In genomic region chr2:102825961-102826633, GRCm38 (mm10) we compare ENCODE assay signal across 26 mouse cellular contexts.
DNase-seq lines count a peak whose midpoint lies in the region; ATAC-seq and TF ChIP-seq lines count a peak whose summit lies in the region.
"Had no signal": no experiment of that assay in that cellular context is flagged by ENCODE, and none has a peak within 500 bp of the region (broad histone marks: within the 10 kb centered on the region; RNA-seq: fewer than 3 reads in every experiment).

No protein-coding gene starts in this region.

- intact Hi-C loops in heart, adult 2 months (cut with DNase I): no loop called here
- intact Hi-C loops in left cerebral cortex, postnatal 4 days (cut with DNase I): no loop called here

- no peak overlapping the region for H3K4me2 ChIP-seq in intestine, embryonic 14.5 days (ENCODE audit: low read length)
- H3K4me2 ChIP-seq: embryonic facial prominence, embryonic 15.5 days; limb, embryonic 13.5 days; liver, embryonic 12.5 days; midbrain, embryonic 11.5 days; neural tube, embryonic 15.5 days had no signal

- H3K4me1 ChIP-seq in heart, adult 2 months (ENCODE audit: control insufficient read depth, insufficient read depth, low read length): no peaks in the 10 kb centered on the region
- no peaks in the 10 kb centered on the region for H3K4me1 ChIP-seq in intestine, embryonic 14.5 days (replicated peaks; ENCODE audit: control insufficient read depth, insufficient read depth, low read length)
- peaks cover 18% of the 10 kb centered on the region; the same call in 1 of the 2 replicates for H3K4me1 ChIP-seq in small intestine, adult 2 months (ENCODE audit: control insufficient read depth, insufficient read depth, insufficient read length, low read length)
- H3K4me1 ChIP-seq: heart, embryonic 10.5 days; liver, embryonic 12.5 days had no signal

- no peak overlapping the region for H3K27ac ChIP-seq in heart, adult 2 months
- no peak overlapping the region for H3K27ac ChIP-seq in intestine, embryonic 14.5 days (ENCODE audit: low read depth)
- H3K27ac ChIP-seq in small intestine, adult 2 months (ENCODE audit: insufficient read depth, low read depth, low read length): peak overlapping the region; percentile 58; the same call in 1 of the 2 replicates
- H3K27ac ChIP-seq: embryonic facial prominence, embryonic 15.5 days; heart, embryonic 10.5 days; limb, embryonic 13.5 days; liver, embryonic 12.5 days; neural tube, embryonic 15.5 days had no signal

- WGBS in heart, adult 2 months: 94% methylated on average over 9 of the region's 9 CpGs
- 91% methylated on average over 9 of the region's 9 CpGs for WGBS in intestine, embryonic 14.5 days
- WGBS in small intestine, adult 2 months: 39% methylated on average over 9 of the region's 9 CpGs

- ATAC-seq in intestine, embryonic 14.5 days (replicated peaks; ENCODE audit: low FRiP score, low TSS enrichment, low read depth): 0 out of 2 replicates have a peak, but pooled peaks have one; percentile 59
- ATAC-seq: forebrain, embryonic 16.5 days; hindbrain, embryonic 16.5 days; liver, embryonic 12.5 days; Patski had no signal

- no peaks in the 10 kb centered on the region for H3K27me3 ChIP-seq in heart, adult 2 months (ENCODE audit: control insufficient read depth, insufficient read depth, low read length)
- no peaks in the 10 kb centered on the region for H3K27me3 ChIP-seq in intestine, embryonic 14.5 days (replicated peaks; ENCODE audit: control insufficient read depth, insufficient read depth, low read length)
- no peaks in the 10 kb centered on the region for H3K27me3 ChIP-seq in small intestine, adult 2 months (ENCODE audit: control insufficient read depth, insufficient read depth, low read length)
- H3K27me3 ChIP-seq: CH12.LX; embryonic facial prominence, embryonic 15.5 days; liver, embryonic 12.5 days; neural tube, embryonic 15.5 days; Patski had no signal

- TF ChIP-seq CTCF in heart, adult 2 months (IDR thresholded peaks at IDR 0.05): no peak
- no peak for TF ChIP-seq CTCF in small intestine, adult 2 months (IDR thresholded peaks at IDR 0.05; ENCODE audit: extremely low read depth, insufficient read length, insufficient replicate concordance, low read depth, low read length)

- no peak for TF ChIP-seq POLR2A in heart, adult 2 months (IDR thresholded peaks at IDR 0.05; ENCODE audit: insufficient read depth, low read depth, low read length)
- TF ChIP-seq POLR2A in small intestine, adult 2 months (IDR thresholded peaks at IDR 0.05; ENCODE audit: low read depth, low read length): no peak

- no peak overlapping the region for H3K9ac ChIP-seq in heart, adult 2 months (ENCODE audit: low read depth, low read length)
- H3K9ac ChIP-seq in intestine, embryonic 14.5 days (ENCODE audit: low read length): no peak overlapping the region
- H3K9ac ChIP-seq: embryonic facial prominence, embryonic 15.5 days; limb, embryonic 13.5 days; liver, embryonic 12.5 days; neural tube, embryonic 15.5 days had no signal

- no peak overlapping the region for H3K4me3 ChIP-seq in heart, adult 2 months
- H3K4me3 ChIP-seq in intestine, embryonic 14.5 days (ENCODE audit: low read depth, low read length): no peak overlapping the region
- no peak overlapping the region for H3K4me3 ChIP-seq in small intestine, adult 2 months (ENCODE audit: low read depth, low read length)
- H3K4me3 ChIP-seq: embryonic facial prominence, embryonic 15.5 days; heart, embryonic 10.5 days; limb, embryonic 13.5 days; liver, embryonic 12.5 days; neural tube, embryonic 15.5 days had no signal

- TF ChIP-seq EP300 in heart, adult 2 months (IDR thresholded peaks at IDR 0.05; ENCODE audit: insufficient read depth, low read depth, low read length): no peak

- no peaks in the 10 kb centered on the region for H3K36me3 ChIP-seq in heart, adult 2 months (ENCODE audit: control insufficient read depth, insufficient read depth, low read length)
- H3K36me3 ChIP-seq in intestine, embryonic 14.5 days (ENCODE audit: control insufficient read depth, insufficient read depth, low read length): no peaks in the 10 kb centered on the region
- peaks cover 13% of the 10 kb centered on the region for H3K36me3 ChIP-seq in small intestine, adult 2 months (ENCODE audit: control insufficient read depth, insufficient read depth, low read length)
- H3K36me3 ChIP-seq: limb, embryonic 13.5 days; neural tube, embryonic 15.5 days had no signal

- no peaks in the 10 kb centered on the region for H3K79me2 ChIP-seq in heart, adult 2 months (replicated peaks; ENCODE audit: control insufficient read depth, insufficient read depth, low read length)

- peak; percentile 55 for DNase-seq in heart, adult 11 months
- DNase-seq in heart, adult 2 months: no peak
- DNase-seq in intestine, embryonic 14.5 days (ENCODE audit: low spot score): no peak
- DNase-seq in urinary bladder, postnatal 25 days (ENCODE audit: low spot score): peak; percentile 28
- no peak for DNase-seq in cerebellum, postnatal 14 days
- DNase-seq in left cerebral cortex, postnatal 4 days: no peak
- DNase-seq: B cell, adult 2 months; cerebellum, adult 8-10 months; gastrocnemius, postnatal 14 days; kidney, adult 18-20 months; kidney, postnatal 4 days; lung, adult 18-20 months; lung, postnatal 10 days; thymus, postnatal 25 days had no signal

- no peaks in the 10 kb centered on the region for H3K9me3 ChIP-seq in intestine, embryonic 14.5 days (ENCODE audit: control insufficient read depth, low read length)
- H3K9me3 ChIP-seq: embryonic facial prominence, embryonic 15.5 days; G1E; heart, embryonic 10.5 days; limb, embryonic 13.5 days; liver, embryonic 12.5 days; neural tube, embryonic 15.5 days had no signal

Comparison
In these comparisons a context has a peak if more than half of its experiments do, and no peak if none do; other contexts are left out.
1. DNase-seq: peak in heart, adult 11 months (single experiment) and urinary bladder, postnatal 25 days (single experiment); none in heart, adult 2 months (0 of 2), intestine, embryonic 14.5 days (single experiment), cerebellum, postnatal 14 days (0 of 2) and left cerebral cortex, postnatal 4 days (single experiment).